ENCODE assay signal across 9 mouse cellular contexts in genomic region chr10:80342749-80343424, GRCm38 (mm10). TPM values are rescaled to one million over a fixed set of nuclear protein-coding genes. Genes with fewer than 3 reads are reported as not detected.
A peak's percentile ranks its signal among the peaks of the same experiment; 100 is the strongest.
DNase-seq lines count a peak whose midpoint lies in the region; ATAC-seq lines count a peak whose summit lies in the region.
"Had no signal": no experiment of that assay in that cellular context is flagged by ENCODE, and none has a peak within 500 bp of the region (broad histone marks: within the 10 kb centered on the region; RNA-seq: fewer than 3 reads in every experiment).

No protein-coding gene starts in this region.

- WGBS in forebrain, embryonic 16.5 days, result under 1% methylated on average over 31 of the region's 33 CpGs
- 1% methylated on average over 28 of the region's 33 CpGs for WGBS in kidney, embryonic 15.5 days

- peak overlapping the region; percentile 40 for H3K4me3 ChIP-seq in forebrain, embryonic 16.5 days (replicated peaks; ENCODE audit: low read length)
- peak overlapping the region; percentile 37 for H3K4me3 ChIP-seq in kidney, embryonic 15.5 days (replicated peaks)

- peak overlapping the region; percentile 12 for H3K9ac ChIP-seq in forebrain, embryonic 16.5 days (replicated peaks; ENCODE audit: low read depth, low read length)
- 0 out of 2 replicates have a peak overlapping the region, but pooled peaks have one; percentile 8 for H3K9ac ChIP-seq in kidney, embryonic 15.5 days

- no peaks in the 10 kb centered on the region for H3K9me3 ChIP-seq in forebrain, embryonic 16.5 days (ENCODE audit: control insufficient read depth, low read length)
- no peaks in the 10 kb centered on the region for H3K9me3 ChIP-seq in kidney, embryonic 15.5 days (replicated peaks)

- intact Hi-C loops in gastrocnemius, postnatal 14 days (cut with DNase I; ENCODE audit: low total_unique reads), result no loop called here

- H3K27me3 ChIP-seq in forebrain, embryonic 16.5 days (replicated peaks; ENCODE audit: control insufficient read depth, insufficient read depth, low read length), result peaks cover 71% of the 10 kb centered on the region
- H3K27me3 ChIP-seq in kidney, embryonic 15.5 days, result peaks cover 86% of the 10 kb centered on the region

- peak overlapping the region; percentile 57 for H3K4me2 ChIP-seq in forebrain, embryonic 16.5 days (ENCODE audit: low read length)
- peak overlapping the region; percentile 63 for H3K4me2 ChIP-seq in kidney, embryonic 15.5 days

- no peak overlapping the region for H3K27ac ChIP-seq in forebrain, embryonic 16.5 days (ENCODE audit: low read length)
- H3K27ac ChIP-seq in kidney, embryonic 15.5 days, result no peak overlapping the region

- DNase-seq in gastrocnemius, postnatal 14 days, result peak; percentile 42
- no peak for DNase-seq in gastrocnemius, adult 8-10 months (ENCODE audit: low spot score in 2 of 2)
- DNase-seq in adrenal gland, postnatal 25 days, result peak; percentile 59
- DNase-seq in lung, postnatal 14 days, result peak; percentile 54
- DNase-seq in retina, embryonic 14.5 days (ENCODE audit: low spot score), result peak; percentile 81
- DNase-seq in layer of hippocampus, adult 9-11 months, result no peak

- no peaks in the 10 kb centered on the region for H3K36me3 ChIP-seq in forebrain, embryonic 16.5 days (ENCODE audit: control insufficient read depth, insufficient read depth)
- no peaks in the 10 kb centered on the region for H3K36me3 ChIP-seq in kidney, embryonic 15.5 days

- peak; percentile 80 for ATAC-seq in forebrain, embryonic 16.5 days
- ATAC-seq in kidney, embryonic 15.5 days (replicated peaks; ENCODE audit: low FRiP score), result peak; percentile 68

- peaks cover 21% of the 10 kb centered on the region for H3K4me1 ChIP-seq in forebrain, embryonic 16.5 days (replicated peaks; ENCODE audit: control insufficient read depth, insufficient read depth, low read length)
- peaks cover 59% of the 10 kb centered on the region for H3K4me1 ChIP-seq in kidney, embryonic 15.5 days

RNA-seq across cellular contexts. Expression of gene Adamtsl5, which starts 5.3 kb away (rescaled TPM):
- 10 to 100 TPM; 24.2 to 26.1 TPM for total RNA-seq in gastrocnemius, postnatal 14 days (2021)
- 10 to 100 TPM; 22.6 to 30.4 (median 26.9) TPM for total RNA-seq in gastrocnemius, adult 8-10 months (2022)
- total RNA-seq in adrenal gland, postnatal 25 days (2021), result 8.9 and 10.4 TPM in 2 replicates
- 0.51 and 0.66 TPM in 2 replicates for polyA plus RNA-seq in forebrain, embryonic 16.5 days (2015; fragmentation: Nextera tagmentation; extraction: Ambion mirVana)
- polyA plus RNA-seq in kidney, embryonic 15.5 days (2015; fragmentation: Nextera tagmentation; extraction: Ambion mirVana), result 3.6 and 5.2 TPM in 2 replicates

RNA-seq across cellular contexts. Expression of gene Reep6, which starts 13.1 kb away (rescaled TPM):
- 1 to 10 TPM; 1.9 to 2.5 TPM for total RNA-seq in gastrocnemius, postnatal 14 days (2021)
- 1 to 10 TPM; 2.6 to 4.0 (median 3.2) TPM for total RNA-seq in gastrocnemius, adult 8-10 months (2022)
- 8.0 and 12.8 TPM in 2 replicates for total RNA-seq in adrenal gland, postnatal 25 days (2021)
- polyA plus RNA-seq in forebrain, embryonic 16.5 days (2015; fragmentation: Nextera tagmentation; extraction: Ambion mirVana), result 2.2 and 3.2 TPM in 2 replicates
- 8.4 and 10.5 TPM in 2 replicates for polyA plus RNA-seq in kidney, embryonic 15.5 days (2015; fragmentation: Nextera tagmentation; extraction: Ambion mirVana)

RNA-seq across cellular contexts. Expression of gene Plk5, which starts 13.4 kb away (rescaled TPM):
- under 1 TPM; 0.12 to 0.13 TPM for total RNA-seq in gastrocnemius, postnatal 14 days (2021)
- total RNA-seq in gastrocnemius, adult 8-10 months (2022), result under 1 TPM in 2 of 4 experiments, not detected in 2; 0.27 to 0.36 TPM
- total RNA-seq in adrenal gland, postnatal 25 days (2021), result 0.15 TPM in 1 of 2 replicates, not detected in the other
- polyA plus RNA-seq in forebrain, embryonic 16.5 days (2015; fragmentation: Nextera tagmentation; extraction: Ambion mirVana), result 2.2 and 4.5 TPM in 2 replicates
- 0.67 and 0.70 TPM in 2 replicates for polyA plus RNA-seq in kidney, embryonic 15.5 days (2015; fragmentation: Nextera tagmentation; extraction: Ambion mirVana)
- total RNA-seq: CH12.LX had no signal

RNA-seq across cellular contexts. Expression of gene Pcsk4, which starts 13.6 kb away (rescaled TPM):
- total RNA-seq in gastrocnemius, postnatal 14 days (2021), result 1 to 10 TPM in 1 of 2 experiments, under 1 TPM in 1; 0.53 to 1.2 TPM
- total RNA-seq in gastrocnemius, adult 8-10 months (2022), result 1 to 10 TPM in 1 of 4 experiments, under 1 TPM in 3; 0.67 to 1.1 (median 0.91) TPM
- total RNA-seq in adrenal gland, postnatal 25 days (2021), result 3.0 and 4.3 TPM in 2 replicates
- polyA plus RNA-seq in forebrain, embryonic 16.5 days (2015; fragmentation: Nextera tagmentation; extraction: Ambion mirVana), result 3.1 and 3.9 TPM in 2 replicates
- 5.8 and 9.1 TPM in 2 replicates for polyA plus RNA-seq in kidney, embryonic 15.5 days (2015; fragmentation: Nextera tagmentation; extraction: Ambion mirVana)

RNA-seq across cellular contexts. Expression of gene 2310011J03Rik, which starts 22.6 kb away (rescaled TPM):
- total RNA-seq in gastrocnemius, postnatal 14 days (2021), result 1 to 10 TPM; 7.6 to 8.3 TPM
- total RNA-seq in gastrocnemius, adult 8-10 months (2022), result 1 to 10 TPM; 5.4 to 8.9 (median 6.6) TPM
- 31.7 and 33.5 TPM in 2 replicates for total RNA-seq in adrenal gland, postnatal 25 days (2021)
- polyA plus RNA-seq in forebrain, embryonic 16.5 days (2015; fragmentation: Nextera tagmentation; extraction: Ambion mirVana), result 32.5 and 34.2 TPM in 2 replicates
- 49.5 and 52.7 TPM in 2 replicates for polyA plus RNA-seq in kidney, embryonic 15.5 days (2015; fragmentation: Nextera tagmentation; extraction: Ambion mirVana)

Comparison
In these comparisons a context has a peak if more than half of its experiments do, and no peak if none do; other contexts are left out.
1. DNase-seq: peak in gastrocnemius, postnatal 14 days (single experiment), adrenal gland, postnatal 25 days (single experiment), lung, postnatal 14 days (single experiment) and retina, embryonic 14.5 days (single experiment); none in gastrocnemius, adult 8-10 months (0 of 2) and layer of hippocampus, adult 9-11 months (single experiment).